Mouse (Mus musculus): Measurements from ENCODE around the gene Foxp2.

DNA sequence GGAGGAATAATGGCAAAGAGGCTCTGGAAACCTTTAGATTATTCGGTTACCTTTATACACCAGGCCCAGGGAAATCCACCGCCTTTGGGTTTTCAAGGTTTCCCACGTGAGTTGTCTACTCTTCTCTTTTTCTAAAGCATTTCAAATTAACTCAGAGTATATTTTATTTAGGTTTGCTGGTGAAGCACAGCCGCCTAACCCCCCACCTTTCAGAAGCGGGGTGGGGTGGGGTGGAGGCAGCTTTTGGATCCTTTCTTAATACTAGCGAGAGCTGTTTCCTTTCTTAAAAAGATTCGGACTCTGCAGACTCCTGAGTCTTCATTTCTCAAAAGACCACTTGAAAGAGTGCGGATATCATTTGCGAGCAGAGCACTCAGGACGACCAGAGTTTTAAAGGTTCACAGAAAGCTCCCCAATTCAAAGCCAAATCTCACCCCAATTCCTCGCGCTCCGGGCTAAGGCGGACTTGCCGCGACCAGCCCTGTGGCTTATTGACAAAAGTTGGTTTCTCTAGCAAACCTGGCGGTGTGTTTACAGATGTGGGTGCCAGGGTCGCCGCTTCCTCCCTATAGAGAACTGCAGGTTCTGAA, 2.0 kb upstream of the Foxp2 start:
- no peak for TF ChIP-seq CTCF (IDR thresholded peaks at IDR 0.05; ENCODE audit: low read depth, low read length)
- no peak for TF ChIP-seq POLR2A (IDR thresholded peaks at IDR 0.05; ENCODE audit: borderline replicate concordance, low read depth, low read length)
